Mouse (Mus musculus) cerebellum, adult 2 months (tissue): ENCODE results near the gene Col15a1.

ENCODE experiments used
- CTCF ChIP-seq: fragments of 200-500 bp; IDR thresholded peaks from 2 replicates; pipeline ENCODE4 v1.5.1; 2011; ENCODE audit warnings: low read depth, mild to moderate bottlenecking, control low read depth, low read length, moderate library complexity, borderline replicate concordance; ENCODE audit not compliant: insufficient read depth
- POLR2A ChIP-seq: fragments of 200-500 bp; IDR thresholded peaks from 2 replicates; pipeline ENCODE4 v1.6.1; 2011; ENCODE audit warnings: low read length, control low read depth, borderline replicate concordance; ENCODE audit not compliant: insufficient read depth

DNA sequence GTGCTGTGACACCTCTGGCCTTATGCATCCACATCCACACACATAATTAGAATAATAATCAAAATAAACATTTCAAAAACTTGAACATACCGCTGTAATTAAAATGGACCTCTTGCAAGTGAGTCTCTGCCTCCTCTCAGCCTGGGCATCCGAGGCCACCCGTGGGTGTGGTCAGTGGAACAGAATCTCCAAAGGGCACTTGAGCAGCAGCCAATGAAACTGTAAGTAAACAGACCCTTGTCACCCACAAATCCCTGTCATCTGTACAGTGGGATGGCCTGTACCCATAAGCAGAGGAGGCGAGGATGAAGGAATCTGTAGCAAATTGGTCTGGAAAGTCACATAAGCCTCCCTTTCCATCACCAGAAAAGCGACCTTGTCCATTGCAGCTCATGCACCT, 32.9 kb downstream of the Col15a1 start:
- TF ChIP-seq POLR2A, result no peak
- TF ChIP-seq CTCF, result no peak
